Mouse (Mus musculus) left cerebral cortex, postnatal 14 days (tissue): ENCODE results near the gene Dlgap1. TPM values are rescaled to one million over a fixed set of nuclear protein-coding genes. Genes with fewer than 3 reads are reported as not detected.
A peak's percentile ranks its signal among the peaks of the same experiment; 100 is the strongest.

ENCODE experiments used
- DNase-seq, 2 experiments: peaks; one replicate each; pipeline ENCODE4 v3.0.0; 2021 to 2022; ENCODE audit warnings: low spot score in 2 of 2, mixed read lengths in 1 of 2
- intact Hi-C: fragments of 180-260 bp; cut with DNase I; formaldehyde crosslinking; loops from one replicate; pipeline ENCODE4 v1.15.1; 2025
- total RNA-seq, 2 experiments: library from RNA; stranded (reverse); gene quantifications; 2 replicates each; pipeline ENCODE4 v1.2.3; 2021

Dlgap1 gene
- total RNA-seq, 2 experiments from 2014 or later, result 316 to 326 TPM

DNA sequence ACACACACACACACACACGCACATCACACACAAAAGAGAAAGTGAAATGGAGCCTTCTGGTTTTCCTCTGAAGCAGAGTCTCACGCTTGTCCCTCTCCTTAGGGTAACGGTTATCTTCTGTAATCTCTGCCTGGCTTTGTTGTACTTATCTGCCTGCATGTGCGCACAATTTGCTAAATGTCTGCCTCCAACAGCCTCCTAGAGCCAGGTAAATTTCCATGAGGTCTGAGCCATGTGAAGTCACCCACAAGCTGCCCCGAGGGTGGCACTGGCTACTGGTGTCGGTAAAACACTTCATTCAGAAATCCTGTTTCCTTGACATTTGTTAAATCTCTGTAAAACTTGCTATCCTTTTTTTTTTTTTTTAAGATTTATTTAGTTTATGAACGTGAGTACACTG, 869.2 kb downstream of the Dlgap1 start:
- intact Hi-C loops, result no loop called here
- DNase-seq, result no peak

DNA sequence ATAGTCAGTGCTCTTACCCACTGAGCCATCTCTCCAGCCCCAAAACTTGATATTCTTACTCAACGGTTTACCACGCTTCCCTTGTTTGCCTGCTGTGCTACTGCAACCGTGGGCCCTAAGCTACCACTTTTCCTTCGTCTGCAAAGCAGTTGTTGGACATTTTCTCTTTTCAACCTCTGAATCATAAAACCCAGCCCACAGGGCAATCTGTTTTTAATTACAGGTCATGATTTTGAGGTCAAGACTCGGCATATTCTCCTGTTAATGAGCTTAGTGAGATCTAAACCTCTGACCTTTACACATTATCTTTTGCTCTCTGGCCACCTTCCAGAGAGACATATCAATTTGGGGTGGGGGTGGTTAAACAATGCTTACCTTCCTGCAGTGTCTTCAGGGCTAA, 869.7 kb downstream of the Dlgap1 start:
- intact Hi-C loops, result no loop called here
- DNase-seq, result no peak

DNA sequence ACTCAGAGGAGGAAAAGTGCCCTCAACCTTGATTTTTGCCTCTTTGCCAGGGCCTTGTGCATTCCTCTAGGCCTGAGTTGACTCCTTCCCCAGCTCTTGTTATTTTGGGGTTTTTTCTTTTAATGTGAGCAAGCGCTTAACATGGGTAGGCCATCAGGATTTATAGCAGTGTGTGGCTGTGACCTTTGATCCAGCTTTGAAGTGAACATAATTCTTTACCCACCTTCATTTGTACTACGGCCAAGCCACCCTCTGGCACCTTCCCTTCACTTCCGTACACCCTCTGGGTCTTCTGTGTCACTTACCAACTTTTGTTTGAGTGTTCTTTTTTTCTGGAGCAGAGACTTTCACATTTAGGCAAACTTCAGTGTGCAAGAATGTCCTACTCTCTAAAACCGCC, 874.4 kb downstream of the Dlgap1 start:
- intact Hi-C loops, result no loop called here
- DNase-seq, result no peak

GRCm38 (mm10) chr17:70844971-70845370, 876.1 kb downstream of the Dlgap1 start:
- no peak for DNase-seq
- intact Hi-C loops, result no loop called here

- intact Hi-C loops, result no loop called here
- DNase-seq, result no peak
Measured at GRCm38 (mm10) chr17:70845543-70845942, 876.7 kb downstream of the Dlgap1 start.

GRCm38 (mm10) chr17:70846111-70846644, 877.3 kb downstream of the Dlgap1 start:
- DNase-seq, result no peak
- intact Hi-C loops, result no loop called here

- intact Hi-C loops, result no loop called here
- DNase-seq, result peak in 1 of 2 experiments; percentile 43
Measured at GRCm38 (mm10) chr17:70847086-70847485, 878.2 kb downstream of the Dlgap1 start.

DNA sequence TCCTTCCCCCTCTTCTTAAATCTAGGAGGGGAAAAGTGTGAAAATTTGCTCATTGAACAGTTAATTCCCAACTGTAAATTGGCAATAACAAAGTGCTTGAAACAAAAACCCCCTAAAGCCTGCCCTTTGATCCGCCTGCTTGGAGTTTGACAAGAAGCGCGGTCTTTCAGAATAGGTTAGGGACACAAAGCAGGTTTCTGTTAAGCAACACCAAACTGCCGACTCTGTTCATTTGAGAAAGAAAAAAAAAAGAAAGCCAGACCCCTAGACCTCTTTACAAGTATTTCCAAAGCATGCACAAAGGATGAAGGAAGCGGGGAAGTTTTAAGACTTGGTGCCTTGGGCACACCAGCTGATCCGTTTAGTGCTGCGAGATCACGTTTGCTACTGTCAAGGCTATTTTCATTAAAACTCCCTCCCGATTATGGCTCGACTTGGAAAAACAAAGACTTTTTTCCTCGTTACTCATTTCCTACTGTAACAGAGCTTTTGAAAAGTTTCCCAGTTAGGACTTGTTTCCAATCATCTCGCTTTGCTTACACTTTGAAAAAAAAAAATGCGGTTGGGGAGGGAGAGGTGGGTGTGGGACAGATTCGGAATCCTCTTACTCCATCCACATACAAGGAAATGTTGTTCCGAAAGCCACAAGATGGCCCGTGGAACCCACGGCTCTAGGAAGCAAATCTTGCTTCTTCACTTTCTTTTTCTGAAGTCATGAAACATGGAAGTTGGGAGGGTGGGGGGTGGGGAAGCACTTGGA, 879.1 kb downstream of the Dlgap1 start:
- intact Hi-C loops, result no loop called here

GRCm38 (mm10) chr17:70848511-70849398, 879.9 kb downstream of the Dlgap1 start:
- intact Hi-C loops, result no loop called here
- no peak for DNase-seq

More for the DNA sequence above, 879.1 kb downstream of the Dlgap1 start:
- DNase-seq, result no peak

GRCm38 (mm10) chr17:70849399-70850232, 880.7 kb downstream of the Dlgap1 start:
- peak; percentile 66 to 75 for DNase-seq
- intact Hi-C loops, result loop anchor here (5.0 kb wide), 2 partner anchors 92 to 118 kb away; no protein-coding TSS in a partner anchor

- peak in 1 of 2 experiments; percentile 24 for DNase-seq
Measured at GRCm38 (mm10) chr17:70850233-70850995, 881.5 kb downstream of the Dlgap1 start.

GRCm38 (mm10) chr17:70850996-70851991, 882.4 kb downstream of the Dlgap1 start:
- intact Hi-C loops, result loop anchor here (5.0 kb wide), 2 partner anchors 94 to 116 kb away; no protein-coding TSS in a partner anchor
- peak; percentile 16 to 57 for DNase-seq

More at GRCm38 (mm10) chr17:70850233-70850995, 881.5 kb downstream of the Dlgap1 start:
- intact Hi-C loops, result loop anchor here (5.0 kb wide), 2 partner anchors 93 to 117 kb away; no protein-coding TSS in a partner anchor

GRCm38 (mm10) chr17:70852011-70852685, 883.3 kb downstream of the Dlgap1 start:
- intact Hi-C loops, result loop anchor here (5.0 kb wide), 2 partner anchors 95 to 115 kb away; no protein-coding TSS in a partner anchor
- DNase-seq, result no peak

GRCm38 (mm10) chr17:70852686-70853386, 884.0 kb downstream of the Dlgap1 start:
- intact Hi-C loops, result loop anchor here (5.0 kb wide), 2 partner anchors 96 to 114 kb away; no protein-coding TSS in a partner anchor

GRCm38 (mm10) chr17:70853436-70853905, 884.6 kb downstream of the Dlgap1 start, which contains the start of gene Tgif1:
Gene Tgif1 (minus strand): TSS chr17:70853546.
- DNase-seq, result no peak
- intact Hi-C loops, result loop anchor here (5.0 kb wide), 2 partner anchors 96 to 114 kb away; no protein-coding TSS in a partner anchor

More at GRCm38 (mm10) chr17:70852686-70853386, 884.0 kb downstream of the Dlgap1 start:
- DNase-seq, result peak; percentile 48 to 59
